Mouse (Mus musculus) liver, postnatal 0 days (tissue): ENCODE measurements around the gene Rabl2. TPM values are rescaled to one million over a fixed set of nuclear protein-coding genes. Genes with fewer than 3 reads are reported as not detected.

Experiments used
- ATAC-seq: fragments of 200-750 bp; cut with Nextera tagmentation; 2 replicates; pipeline ENCODE4 v1.8.0; 2017; ENCODE audit warnings: mild to moderate bottlenecking, moderate library complexity
- DNase-seq: peaks from one replicate; pipeline ENCODE4 v3.0.0-alpha.2; 2016
- H3K27ac ChIP-seq: fragments of 300-500 bp; sonication (generic); 2 replicates; pipeline ENCODE4 v1.5.1; 2014; ENCODE audit warnings: antibody characterized with exemption, moderate library complexity, mild to moderate bottlenecking, low read depth
- H3K27me3 ChIP-seq: fragments of 300-500 bp; sonication (generic); 2 replicates; pipeline ENCODE4 v1.6.1; 2014; ENCODE audit warnings: low read length, control low read depth, mixed read lengths; ENCODE audit not compliant: insufficient read depth
- H3K36me3 ChIP-seq: fragments of 300-500 bp; sonication (generic); replicated peaks from 2 replicates; pipeline ENCODE4 v1.6.1; 2014; ENCODE audit warnings: mild to moderate bottlenecking, control low read depth, low read length, moderate library complexity, mixed read lengths; ENCODE audit not compliant: insufficient read depth
- H3K4me1 ChIP-seq: fragments of 300-500 bp; sonication (generic); 2 replicates; pipeline ENCODE4 v1.6.1; 2014; ENCODE audit warnings: antibody characterized with exemption, mild to moderate bottlenecking, control low read depth; ENCODE audit not compliant: insufficient read depth
- H3K4me2 ChIP-seq: fragments of 300-500 bp; sonication (generic); 2 replicates; pipeline ENCODE4 v1.6.1; 2014; ENCODE audit warnings: low read depth, mild to moderate bottlenecking, low read length, moderate library complexity, mixed read lengths
- H3K4me3 ChIP-seq: fragments of 300-500 bp; sonication (generic); 2 replicates; pipeline ENCODE4 v1.5.1; 2014; ENCODE audit warnings: low read depth, low read length
- H3K9ac ChIP-seq: fragments of 300-500 bp; sonication (generic); replicated peaks from 2 replicates; pipeline ENCODE4 v1.6.1; 2014; ENCODE audit warnings: mild to moderate bottlenecking, moderate library complexity
- H3K9me3 ChIP-seq: fragments of 300-500 bp; sonication (generic); 2 replicates; pipeline ENCODE4 v1.6.1; 2016; ENCODE audit warnings: mild to moderate bottlenecking, control low read depth, low read length, mixed read lengths
- CTCF ChIP-seq: sonication (generic); IDR thresholded peaks from 2 replicates; pipeline ENCODE4 v1.5.1; 2016; ENCODE audit warnings: antibody characterized with exemption, low read depth
- EP300 ChIP-seq: IDR thresholded peaks from 2 replicates; pipeline ENCODE4 v1.6.1; 2016; ENCODE audit warnings: antibody characterized with exemption, low read depth, mild to moderate bottlenecking
- WGBS: fragments of 180-500 bp; shearing (Covaris S2); extraction: QIAGEN DNeasy Blood & Tissue Kit; methylation state at CpG from one replicate; pipeline ENCODE4 v1.1.7; 2014; ENCODE audit not compliant: insufficient replicate concordance; 5-methylcytosine and 5-hydroxymethylcytosine counted together
- polyA plus RNA-seq: library from polyadenylated mRNA; unstranded; fragments of >200 nt; fragmentation: Nextera tagmentation; extraction: Ambion mirVana; gene quantifications from 2 replicates; pipeline ENCODE4 v1.2.1, GENCODE M21; 2015

Rabl2 gene
- polyA plus RNA-seq, 1 experiment from 2014 or later, result 3.2 TPM

DNA sequence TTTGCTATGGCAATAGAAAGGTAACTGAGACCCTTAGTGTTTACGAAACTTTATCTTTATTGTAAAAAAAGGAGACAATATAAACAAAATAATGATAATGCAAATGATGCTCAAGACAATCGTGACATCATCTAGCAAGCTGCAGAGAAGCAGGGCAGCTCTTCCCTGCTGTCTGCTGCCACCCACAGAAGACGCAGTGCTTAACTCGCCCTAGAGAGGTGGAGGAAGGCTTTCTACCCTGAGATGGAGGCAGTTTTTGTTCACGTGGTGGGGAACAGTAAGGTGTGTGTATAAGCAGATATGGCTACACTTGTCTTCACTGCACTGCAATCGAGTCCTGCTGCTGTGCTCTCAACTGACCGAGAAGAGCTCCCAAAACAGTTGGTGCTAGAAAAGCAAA lies 9.2 kb downstream of the Rabl2 start:
- H3K27me3 ChIP-seq, result no peaks in the 10 kb centered on the region
- H3K27ac ChIP-seq, result no peak overlapping the region
- H3K4me2 ChIP-seq, result no peak overlapping the region
- H3K36me3 ChIP-seq, result no peaks in the 10 kb centered on the region
- no peak for DNase-seq
- 83% methylated on average over 7 of the region's 7 CpGs for WGBS
- ATAC-seq, result no peak
- no peak overlapping the region for H3K9ac ChIP-seq
- H3K9me3 ChIP-seq, result no peaks in the 10 kb centered on the region
- no peak overlapping the region for H3K4me3 ChIP-seq
- no peaks in the 10 kb centered on the region for H3K4me1 ChIP-seq
- no peak for TF ChIP-seq EP300
- TF ChIP-seq CTCF, result no peak

DNA sequence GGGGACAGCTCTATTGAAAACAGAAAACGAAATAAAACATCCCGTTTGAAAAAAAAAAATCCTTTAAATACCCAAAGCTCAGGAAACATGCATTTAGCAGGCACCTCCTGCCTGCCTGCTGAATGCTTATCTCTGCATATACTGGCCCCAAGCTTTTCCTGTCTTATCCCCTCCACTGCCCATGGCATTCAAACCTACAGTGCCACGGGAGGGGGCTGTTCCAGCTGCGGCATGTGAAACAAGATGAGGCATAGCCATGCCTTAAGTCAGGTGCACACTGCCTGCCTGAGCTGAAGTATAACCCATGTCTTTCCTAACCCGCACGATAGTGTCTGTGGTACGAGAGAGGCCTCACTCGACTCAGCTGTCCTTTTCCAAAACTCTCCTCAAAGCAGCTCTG lies 19.6 kb downstream of the Rabl2 start:
- Histone ChIP-seq H3K27me3 (no peaks in the 10 kb centered on the region), H3K4me3 (no peak overlapping the region), H3K9ac (no peak overlapping the region), H3K9me3 (no peaks in the 10 kb centered on the region), H3K27ac (no peak overlapping the region), H3K36me3 (no peaks in the 10 kb centered on the region), H3K4me1 (no peaks in the 10 kb centered on the region), H3K4me2 (no peak overlapping the region)
- TF ChIP-seq EP300 (no peak), CTCF (no peak)
- ATAC-seq, result no peak
- no peak for DNase-seq
- 33% methylated on average over 8 of the region's 8 CpGs for WGBS

- 72% methylated on average over 6 of the region's 6 CpGs for WGBS
- H3K4me2 ChIP-seq, result no peak within 1 kb of the TSS
- H3K36me3 ChIP-seq, result no peaks in the 10 kb centered on the region
- no peaks in the 10 kb centered on the region for H3K27me3 ChIP-seq
- no peak for ATAC-seq
- H3K9me3 ChIP-seq, result no peaks in the 10 kb centered on the region
- no peaks in the 10 kb centered on the region for H3K4me1 ChIP-seq
- DNase-seq, result no peak
- H3K27ac ChIP-seq, result no peak within 1 kb of the TSS
- TF ChIP-seq CTCF, result no peak
- no peak for TF ChIP-seq EP300
- H3K9ac ChIP-seq, result no peak within 1 kb of the TSS
- no peak within 1 kb of the TSS for H3K4me3 ChIP-seq
Measured at GRCm38 (mm10) chr15:89568114-89568513, 23.6 kb downstream of the Rabl2 start, which contains the start of gene Acr. Gene Acr (plus strand): TSS chr15:89568326.

DNA sequence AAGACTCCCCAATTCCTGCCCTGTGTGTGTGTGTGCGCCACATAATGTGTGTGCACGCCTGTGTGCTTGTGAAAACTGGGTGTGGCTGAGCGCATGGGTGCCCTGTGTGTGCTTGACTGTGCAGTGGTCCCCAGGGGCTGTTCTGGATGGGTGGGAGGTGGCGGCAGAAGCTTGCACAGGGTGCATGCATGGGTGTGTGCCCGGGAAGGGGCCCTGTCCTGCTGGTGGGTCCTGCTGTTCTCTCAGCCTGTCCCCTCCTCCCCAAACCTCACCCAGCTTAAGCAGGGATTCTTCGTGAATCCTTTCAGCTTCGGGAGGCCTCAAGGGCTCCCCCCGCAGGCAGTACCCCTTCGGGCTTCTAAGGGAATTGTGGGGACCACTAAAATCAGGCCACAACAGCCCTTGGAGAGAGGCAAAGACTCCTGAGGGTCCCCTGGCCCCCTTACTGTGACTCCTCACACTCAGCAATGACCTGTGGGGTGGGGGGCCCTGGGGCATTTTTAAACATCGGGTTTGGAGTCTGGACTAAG lies 32.5 kb downstream of the Rabl2 start:
- no peaks in the 10 kb centered on the region for H3K36me3 ChIP-seq
- no peak overlapping the region for H3K27ac ChIP-seq
- H3K9ac ChIP-seq, result no peak overlapping the region
- no peak for ATAC-seq
- 0 out of 2 replicates have a peak, but pooled peaks cover 3% of the 10 kb centered on the region for H3K27me3 ChIP-seq
- no peaks in the 10 kb centered on the region for H3K9me3 ChIP-seq
- WGBS, result 53% methylated on average over 10 of the region's 10 CpGs
- H3K4me1 ChIP-seq, result no peaks in the 10 kb centered on the region
- DNase-seq, result no peak
- no peak overlapping the region for H3K4me2 ChIP-seq
- H3K4me3 ChIP-seq, result no peak overlapping the region
- TF ChIP-seq EP300, result no peak
- TF ChIP-seq CTCF, result no peak

- H3K4me1 ChIP-seq, result no peaks in the 10 kb centered on the region
- 61% methylated on average over 34 of the region's 34 CpGs for WGBS
- H3K27ac ChIP-seq, result no peak overlapping the region
- H3K9ac ChIP-seq, result no peak overlapping the region
- H3K4me3 ChIP-seq, result no peak overlapping the region
- no peak overlapping the region for H3K4me2 ChIP-seq
- H3K36me3 ChIP-seq, result no peaks in the 10 kb centered on the region
- no peaks in the 10 kb centered on the region for H3K9me3 ChIP-seq
- ATAC-seq (no peak), DNase-seq (no peak)
- H3K27me3 ChIP-seq, result 0 out of 2 replicates have a peak, but pooled peaks cover 3% of the 10 kb centered on the region
- TF ChIP-seq EP300 (no peak), CTCF (no peak)
Measured at GRCm38 (mm10) chr15:89557996-89558390, 33.7 kb downstream of the Rabl2 start.

DNA sequence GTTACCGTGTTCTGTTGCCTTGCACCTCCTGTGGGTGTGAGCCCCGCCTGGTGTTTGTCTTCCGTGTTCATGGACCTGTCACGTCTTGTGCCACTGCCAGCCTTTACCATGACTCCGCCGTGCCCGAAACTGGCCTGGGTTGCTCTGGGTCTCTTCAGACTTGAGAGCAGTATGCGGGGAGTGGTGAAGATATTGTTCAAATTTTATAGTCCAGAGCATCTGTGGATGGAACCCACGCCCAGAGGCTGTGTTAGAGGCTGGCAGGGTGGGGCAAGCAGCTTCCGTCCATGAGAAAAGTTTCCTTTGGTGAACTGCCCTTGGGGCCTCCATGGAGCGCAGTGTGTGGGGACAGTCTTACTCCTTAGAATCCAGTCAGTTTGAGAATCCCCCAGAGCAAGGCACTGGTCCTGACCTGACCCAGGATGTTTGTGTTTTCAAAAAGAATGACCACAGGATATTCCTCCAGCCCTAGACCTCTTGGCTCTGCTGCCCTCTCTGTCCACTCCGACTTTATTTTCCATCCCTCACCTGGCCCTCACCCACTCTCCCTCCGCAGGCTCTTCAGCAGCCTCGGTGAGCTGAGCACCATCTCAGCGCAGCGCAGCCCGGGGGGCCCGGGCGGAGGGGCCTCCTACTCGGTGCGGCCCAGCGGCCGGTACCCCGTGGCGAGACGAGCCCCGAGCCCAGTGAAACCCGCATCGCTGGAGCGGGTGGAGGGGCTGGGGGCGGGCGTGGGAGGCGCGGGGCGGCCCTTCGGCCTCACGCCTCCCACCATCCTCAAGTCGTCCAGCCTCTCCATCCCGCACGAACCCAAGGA lies 34.3 kb downstream of the Rabl2 start:
- no peak for ATAC-seq
- DNase-seq, result no peak
- no peak overlapping the region for H3K4me2 ChIP-seq
- no peaks in the 10 kb centered on the region for H3K9me3 ChIP-seq
- 0 out of 2 replicates have a peak, but pooled peaks cover 3% of the 10 kb centered on the region for H3K27me3 ChIP-seq
- H3K4me1 ChIP-seq, result no peaks in the 10 kb centered on the region
- no peak overlapping the region for H3K4me3 ChIP-seq
- 51% methylated on average over 40 of the region's 40 CpGs for WGBS
- no peaks in the 10 kb centered on the region for H3K36me3 ChIP-seq
- TF ChIP-seq EP300 (no peak), CTCF (no peak)
- H3K27ac ChIP-seq, result no peak overlapping the region
- no peak overlapping the region for H3K9ac ChIP-seq
